23 mouse cellular contexts compared by ENCODE assay signal in genomic region chr16:29509881-29510280, GRCm38 (mm10). TPM values are rescaled to one million over a fixed set of nuclear protein-coding genes. Genes with fewer than 3 reads are reported as not detected.
DNase-seq lines count a peak whose midpoint lies in the region; ATAC-seq and TF ChIP-seq lines count a peak whose summit lies in the region.
"Had no signal": no experiment of that assay in that cellular context is flagged by ENCODE, and none has a peak within 500 bp of the region (broad histone marks: within the 10 kb centered on the region; RNA-seq: fewer than 3 reads in every experiment).

No protein-coding gene starts in this region.

- TF ChIP-seq CTCF in CH12.LX (conservative IDR thresholded peaks at IDR 0.05 in 1 of 2, IDR thresholded peaks at IDR 0.05 in 1 of 2; ENCODE audit: low read depth in 2 of 2, low read length in 2 of 2) (no peak), MEL (IDR thresholded peaks at IDR 0.05 in 2 of 3, conservative IDR thresholded peaks at IDR 0.05 in 1 of 3; ENCODE audit: control insufficient read depth in 1 of 3, insufficient read depth in 1 of 3, low read depth in 2 of 3, low read length in 3 of 3, poor library complexity in 1 of 3, severe bottlenecking in 1 of 3) (no peak)

- no peak overlapping the region for H3K9ac ChIP-seq in CH12.LX (ENCODE audit: insufficient read depth, low read depth)
- H3K9ac ChIP-seq in MEL (ENCODE audit: control insufficient read depth, low read depth, low read length, poor library complexity, severe bottlenecking): no peak overlapping the region

- no peaks in the 10 kb centered on the region for H3K79me2 ChIP-seq in CH12.LX (replicated peaks; ENCODE audit: control insufficient read depth, extremely low read depth, insufficient read depth, poor library complexity, severe bottlenecking)
- no peaks in the 10 kb centered on the region for H3K79me2 ChIP-seq in MEL (ENCODE audit: control insufficient read depth, insufficient read depth, low read length, poor library complexity)

- H3K9me3 ChIP-seq in megakaryocyte, embryonic 14.5 days: 0 out of 2 replicates have a peak, but pooled peaks cover under 1% of the 10 kb centered on the region
- H3K9me3 ChIP-seq in CH12.LX (replicated peaks; ENCODE audit: low read length): no peaks in the 10 kb centered on the region
- no peaks in the 10 kb centered on the region for H3K9me3 ChIP-seq in MEL (replicated peaks; ENCODE audit: insufficient read depth, low read length)
- H3K9me3 ChIP-seq: G1E had no signal

- no peak overlapping the region for H3K4me2 ChIP-seq in CH12.LX (ENCODE audit: insufficient read depth, low read depth, poor library complexity, severe bottlenecking)

- peaks cover 3% of the 10 kb centered on the region for H3K27me3 ChIP-seq in megakaryocyte, embryonic 14.5 days (replicated peaks)
- H3K27me3 ChIP-seq in CH12.LX (replicated peaks) (no peaks in the 10 kb centered on the region), MEL (ENCODE audit: control insufficient read depth in 1 of 2, insufficient read depth in 2 of 2, low read length in 2 of 2) (no peaks in the 10 kb centered on the region)

- no peak for DNase-seq in CH12.LX (ENCODE audit: extremely low read depth)
- DNase-seq in MEL (ENCODE audit: low read depth, low spot score): peak; percentile 30
- DNase-seq in left cerebral cortex, postnatal 4 days: no peak
- no peak for DNase-seq in kidney, postnatal 36 days
- DNase-seq: adrenal gland, adult 2 months; adrenal gland, adult 8-10 months; adrenal gland, postnatal 10 days; adrenal gland, postnatal 14 days; adrenal gland, postnatal 25 days; adrenal gland, postnatal 36 days; B cell, adult 2 months; cerebellum, adult 11 months; cerebellum, adult 11-12 months; cerebellum, adult 18-20 months; cerebellum, adult 2 months; cerebellum, adult 8-10 months had no signal

- H3K27ac ChIP-seq in CH12.LX (ENCODE audit: insufficient read depth, low read depth) (no peak overlapping the region), MEL (ENCODE audit: control insufficient read depth, low read depth, low read length) (no peak overlapping the region)

- TF ChIP-seq POLR2A in CH12.LX (IDR thresholded peaks at IDR 0.05; ENCODE audit: low read depth, low read length) (no peak), MEL (IDR thresholded peaks at IDR 0.05; ENCODE audit: control insufficient read depth in 1 of 2, insufficient read depth in 1 of 2, low read depth in 1 of 2, low read length in 2 of 2, poor library complexity in 1 of 2) (no peak)

- no peaks in the 10 kb centered on the region for H3K36me3 ChIP-seq in megakaryocyte, embryonic 14.5 days (replicated peaks; ENCODE audit: low read length)
- H3K36me3 ChIP-seq in CH12.LX (replicated peaks in 1 of 2; ENCODE audit: control insufficient read depth in 1 of 2, insufficient read depth in 1 of 2, low read length in 1 of 2) (no peaks in the 10 kb centered on the region), MEL (ENCODE audit: control insufficient read depth in 1 of 2, insufficient read depth in 2 of 2, low read length in 2 of 2) (no peaks in the 10 kb centered on the region)
- H3K36me3 ChIP-seq: G1E had no signal

- peaks cover 62% of the 10 kb centered on the region for H3K4me1 ChIP-seq in megakaryocyte, embryonic 14.5 days
- H3K4me1 ChIP-seq in CH12.LX (ENCODE audit: control insufficient read depth in 1 of 2, insufficient read depth in 2 of 2) (peaks cover 3 to 21% of the 10 kb centered on the region in 2 experiments; a peak in 2 of 4 replicates), MEL (ENCODE audit: control insufficient read depth in 1 of 2, insufficient read depth in 2 of 2, low read length in 2 of 2) (0 out of 4 replicates have a peak, but pooled peaks cover 0 to 3% of the 10 kb centered on the region in 2 experiments)

- peak overlapping the region; percentile 42 for H3K4me3 ChIP-seq in megakaryocyte, embryonic 14.5 days (replicated peaks)
- H3K4me3 ChIP-seq in CH12.LX (replicated peaks in 1 of 3; ENCODE audit: low read depth in 2 of 3, low read length in 2 of 3, poor library complexity in 1 of 3) (no peak overlapping the region), MEL (ENCODE audit: control insufficient read depth in 1 of 2, insufficient read depth in 1 of 2, low read depth in 2 of 2, low read length in 2 of 2) (no peak overlapping the region)

- intact Hi-C loops in left cerebral cortex, postnatal 4 days (cut with DNase I): no loop called here

- TF ChIP-seq EP300 in CH12.LX (IDR thresholded peaks at IDR 0.05; ENCODE audit: low read length) (0 out of 2 replicates have a peak, but pooled peaks have one; percentile 28), MEL (IDR thresholded peaks at IDR 0.05; ENCODE audit: low read depth in 1 of 2, low read length in 2 of 2) (peak; percentile 57 to 59)

- in situ Hi-C loops in CH12.LX (cut with MboI; ENCODE audit: low pct_ligation_motif_present, low pct_unique_long_range_greater_than_20kb, low sequenced_read_pairs): no loop called here

- dilution Hi-C loops in CH12.LX (cut with MboI; ENCODE audit: extremely low pct_ligation_motif_present, extremely low pct_unique_long_range_greater_than_20kb, low sequenced_read_pairs): no loop called here

- no peak for ATAC-seq in megakaryocyte, adult 5-6 weeks (ENCODE audit: poor library complexity, severe bottlenecking)
- ATAC-seq: activated CD4-positive, CD25-positive, alpha-beta regulatory T cell, adult 4 months; CD4-positive, CD25-positive, alpha-beta regulatory T cell, adult 4 months; Patski had no signal

- no peak for TF ChIP-seq RAD21 in CH12.LX (IDR thresholded peaks at IDR 0.05; ENCODE audit: low read depth, low read length)
- TF ChIP-seq RAD21 in MEL (IDR thresholded peaks at IDR 0.05; ENCODE audit: low read depth, low read length): no peak

TF ChIP-seq in CH12.LX, 34 proteins besides CTCF, POLR2A, EP300 and RAD21:
- TF ChIP-seq MEF2A (IDR thresholded peaks at IDR 0.05; ENCODE audit: borderline replicate concordance, low read depth, low read length): no peak
- no peak for TF ChIP-seq MAFK (IDR thresholded peaks at IDR 0.05; ENCODE audit: insufficient replicate concordance, low read length)

TF ChIP-seq in MEL, 35 proteins besides CTCF, POLR2A, EP300 and RAD21:
- TF ChIP-seq SMC3 (IDR thresholded peaks at IDR 0.05; ENCODE audit: low read depth, low read length) (no peak), HCFC1 (IDR thresholded peaks at IDR 0.05; ENCODE audit: low read depth, low read length) (no peak), POLR2AphosphoS5 (IDR thresholded peaks at IDR 0.05; ENCODE audit: borderline replicate concordance, low read depth, low read length) (no peak), SIN3A (IDR thresholded peaks at IDR 0.05; ENCODE audit: low read length) (no peak), TCF12 (IDR thresholded peaks at IDR 0.05; ENCODE audit: low read depth, low read length) (peak; percentile 71), RCOR1 (IDR thresholded peaks at IDR 0.05; ENCODE audit: low read depth, low read length) (no peak), ETS1 (IDR thresholded peaks at IDR 0.05; ENCODE audit: low read depth, low read length) (peak; percentile 52), JUND (IDR thresholded peaks at IDR 0.05; ENCODE audit: low read depth, low read length) (no peak), CHD2 (IDR thresholded peaks at IDR 0.05; ENCODE audit: low read length) (no peak), MXI1 (IDR thresholded peaks at IDR 0.05; ENCODE audit: low read depth, low read length) (no peak), USF2 (IDR thresholded peaks at IDR 0.05; ENCODE audit: borderline replicate concordance in 1 of 2, insufficient read depth in 1 of 2, low read depth in 1 of 2, low read length in 2 of 2) (no peak), MEF2A (IDR thresholded peaks at IDR 0.05; ENCODE audit: extremely low read depth, insufficient replicate concordance, low read depth, low read length, poor library complexity, severe bottlenecking) (peak; percentile 63; the same call in 1 of the 2 replicates), NRF1 (IDR thresholded peaks at IDR 0.05; ENCODE audit: insufficient read depth, low read depth, low read length, poor library complexity, severe bottlenecking) (no peak), ZKSCAN1 (IDR thresholded peaks at IDR 0.05; ENCODE audit: low read depth, low read length) (no peak), GATA1 (IDR thresholded peaks at IDR 0.05; ENCODE audit: low read depth, low read length) (peak; percentile 46; the same call in 1 of the 2 replicates), USF1 (IDR thresholded peaks at IDR 0.05; ENCODE audit: low read depth, low read length) (peak; percentile 42; the same call in 1 of the 2 replicates), ZNF384 (IDR thresholded peaks at IDR 0.05; ENCODE audit: low read depth, low read length) (peak; percentile 80), TAL1 (IDR thresholded peaks at IDR 0.05; ENCODE audit: low read length) (peak; percentile 26)

RNA-seq across cellular contexts. Expression of gene Atp13a4, which starts 34.8 kb away (rescaled TPM):
- 0.16 TPM in 1 of 2 replicates, not detected in the other for polyA plus RNA-seq in megakaryocyte, embryonic 14.5 days (2012; ENCODE audit: insufficient read depth, low replicate concordance)
- not detected in 2 replicates for total RNA-seq in megakaryocyte, adult 5-6 weeks (2015)
- not detected in 2 replicates for total RNA-seq in megakaryocyte, adult 5-6 weeks (2017)
- total RNA-seq in CH12.LX (2012; rRNA removed) (not detected in 2 replicates), CH12.LX (2014; rRNA removed) (not detected in 2 replicates), MEL (2012; rRNA removed) (not detected in 2 replicates)
- polyA plus RNA-seq in CH12.LX (2012; ENCODE audit: insufficient read length, low read depth) (not detected in 2 replicates), MEL (2012; ENCODE audit: insufficient read depth in 1 of 2, insufficient read length in 2 of 2, low read depth in 1 of 2, low replicate concordance in 2 of 2, missing spikeins in 1 of 2) (not detected)
- total RNA-seq in left cerebral cortex, postnatal 4 days (2021): 1 to 10 TPM; 3.1 to 3.7 TPM
- total RNA-seq: adrenal gland, adult 18-20 months; adrenal gland, adult 2 months; adrenal gland, adult 8-10 months; adrenal gland, postnatal 25 days; adrenal gland, postnatal 36 days had no signal
- polyA plus RNA-seq: activated CD4-positive, CD25-positive, alpha-beta regulatory T cell, adult 4 months; adrenal gland, adult 2 months; G1E; Patski had no signal
